ENCODE assay signal across 9 mouse cellular contexts in the genomic region with DNA sequence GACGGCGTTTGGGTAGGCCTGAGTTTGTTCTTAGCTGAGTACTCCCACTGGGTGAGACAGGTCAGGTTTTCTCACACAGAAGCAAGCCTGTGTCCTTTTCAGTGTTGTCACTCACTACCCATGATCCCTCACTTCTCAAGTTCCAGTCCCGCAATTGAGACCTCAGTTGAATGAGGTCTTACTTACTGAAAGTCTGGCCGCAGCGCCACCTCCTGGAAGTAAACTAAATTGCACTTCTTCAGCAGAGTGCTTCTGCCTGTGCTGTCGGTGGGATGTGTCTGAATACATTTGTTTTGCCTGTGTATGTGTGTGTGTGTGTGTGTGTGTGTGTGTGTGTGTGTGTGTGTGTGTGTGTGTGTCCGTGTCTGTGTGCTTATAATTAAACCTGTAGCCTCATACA. TPM values are rescaled to one million over a fixed set of nuclear protein-coding genes. Genes with fewer than 3 reads are reported as not detected.
DNase-seq lines count a peak whose midpoint lies in the region; ATAC-seq and TF ChIP-seq lines count a peak whose summit lies in the region.
"Had no signal": no experiment of that assay in that cellular context is flagged by ENCODE, and none has a peak within 500 bp of the region (broad histone marks: within the 10 kb centered on the region; RNA-seq: fewer than 3 reads in every experiment).

No protein-coding gene starts in this region.

- no peaks in the 10 kb centered on the region for H3K4me1 ChIP-seq in heart, adult 2 months (ENCODE audit: control insufficient read depth, insufficient read depth, low read length)
- H3K4me1 ChIP-seq in heart, embryonic 11.5 days (ENCODE audit: control insufficient read depth, insufficient read depth, low read length) = 0 out of 2 replicates have a peak, but pooled peaks cover 3% of the 10 kb centered on the region
- no peaks in the 10 kb centered on the region; the same call in 1 of the 2 replicates for H3K4me1 ChIP-seq in stomach, postnatal 0 days (replicated peaks; ENCODE audit: control insufficient read depth, insufficient read depth)

- DNase-seq in heart, adult 2 months = peak; percentile 38 to 64
- DNase-seq in ES-CJ7 (ENCODE audit: low read depth, low spot score) = peak; percentile 85
- DNase-seq in gastrocnemius, adult 18-20 months (ENCODE audit: low spot score) = peak; percentile 63
- peak; percentile 56 to 68 for DNase-seq in layer of hippocampus, postnatal 36 days
- peak; percentile 66 for DNase-seq in stomach, postnatal 0 days (ENCODE audit: low spot score)

- no peaks in the 10 kb centered on the region for H3K36me3 ChIP-seq in heart, adult 2 months (ENCODE audit: control insufficient read depth, insufficient read depth, low read length)
- H3K36me3 ChIP-seq in heart, embryonic 11.5 days (ENCODE audit: control insufficient read depth, insufficient read depth, low read length) = no peaks in the 10 kb centered on the region
- no peaks in the 10 kb centered on the region for H3K36me3 ChIP-seq in stomach, postnatal 0 days (ENCODE audit: control insufficient read depth, insufficient read depth, low read length)
- H3K36me3 ChIP-seq: lung, embryonic 15.5 days had no signal

- peak; percentile 76 for TF ChIP-seq CTCF in heart, adult 2 months (IDR thresholded peaks at IDR 0.05)
- TF ChIP-seq CTCF in stomach, postnatal 0 days (IDR thresholded peaks at IDR 0.05; ENCODE audit: low read depth) = peak; percentile 85

- H3K9ac ChIP-seq in heart, adult 2 months (ENCODE audit: low read depth, low read length) = no peak overlapping the region
- H3K9ac ChIP-seq in heart, embryonic 11.5 days (ENCODE audit: low read depth, low read length) = no peak overlapping the region
- H3K9ac ChIP-seq in stomach, postnatal 0 days (ENCODE audit: low read length) = no peak overlapping the region
- H3K9ac ChIP-seq: lung, embryonic 15.5 days had no signal

- no peak for TF ChIP-seq EP300 in heart, adult 2 months (IDR thresholded peaks at IDR 0.05; ENCODE audit: insufficient read depth, low read depth, low read length)
- TF ChIP-seq EP300 in stomach, postnatal 0 days (optimal IDR thresholded peaks at IDR 0.05) = no peak

- peaks cover 17% of the 10 kb centered on the region for H3K27me3 ChIP-seq in heart, adult 2 months (ENCODE audit: control insufficient read depth, insufficient read depth, low read length)
- peaks cover 73% of the 10 kb centered on the region for H3K27me3 ChIP-seq in heart, embryonic 11.5 days (ENCODE audit: control insufficient read depth, insufficient read depth, low read length)
- peaks cover 9% of the 10 kb centered on the region; the same call in 1 of the 2 replicates for H3K27me3 ChIP-seq in stomach, postnatal 0 days (ENCODE audit: control insufficient read depth, insufficient read depth, low read length)

- TF ChIP-seq POLR2A in heart, adult 2 months (IDR thresholded peaks at IDR 0.05; ENCODE audit: insufficient read depth, low read depth, low read length) = no peak

- no peak for ATAC-seq in heart, embryonic 11.5 days (replicated peaks; ENCODE audit: insufficient number of reproducible peaks, low FRiP score, low TSS enrichment)
- 0 out of 2 replicates have a peak, but pooled peaks have one; percentile 40 for ATAC-seq in cerebellum, adult (ENCODE audit: insufficient number of reproducible peaks, low FRiP score, low TSS enrichment)
- ATAC-seq in megakaryocyte-erythroid progenitor cell, adult 5-6 weeks (replicated peaks; ENCODE audit: low FRiP score, low TSS enrichment, poor library complexity, severe bottlenecking) = peak; percentile 66
- no peak for ATAC-seq in stomach, postnatal 0 days (ENCODE audit: low FRiP score, low TSS enrichment)

- intact Hi-C loops in heart, adult 2 months (cut with DNase I) = loop anchor here (2.0 kb wide), 1 partner anchor 158 kb away; no protein-coding TSS in a partner anchor

- 0 out of 2 replicates have a peak, but pooled peaks cover 3% of the 10 kb centered on the region for H3K9me3 ChIP-seq in heart, embryonic 11.5 days (replicated peaks; ENCODE audit: control insufficient read depth, low read length)
- no peaks in the 10 kb centered on the region for H3K9me3 ChIP-seq in stomach, postnatal 0 days (ENCODE audit: control insufficient read depth, low read length)
- H3K9me3 ChIP-seq: lung, embryonic 15.5 days had no signal

- H3K27ac ChIP-seq in heart, adult 2 months = no peak overlapping the region
- no peak overlapping the region for H3K27ac ChIP-seq in heart, embryonic 11.5 days (ENCODE audit: low read depth, low read length)
- H3K27ac ChIP-seq in stomach, postnatal 0 days (replicated peaks) = no peak overlapping the region
- H3K27ac ChIP-seq: lung, embryonic 15.5 days had no signal

- no peak overlapping the region for H3K4me3 ChIP-seq in heart, adult 2 months
- no peak overlapping the region for H3K4me3 ChIP-seq in heart, embryonic 11.5 days (ENCODE audit: low read depth, low read length)
- no peak overlapping the region for H3K4me3 ChIP-seq in stomach, postnatal 0 days (ENCODE audit: low read depth, low read length)
- H3K4me3 ChIP-seq: lung, embryonic 15.5 days had no signal

- H3K4me2 ChIP-seq in heart, embryonic 11.5 days = no peak overlapping the region
- no peak overlapping the region for H3K4me2 ChIP-seq in stomach, postnatal 0 days (replicated peaks; ENCODE audit: low read depth)
- H3K4me2 ChIP-seq: lung, embryonic 15.5 days had no signal

- WGBS in heart, adult 2 months = 20% methylated on average over 7 of the region's 7 CpGs
- WGBS in heart, embryonic 11.5 days (ENCODE audit: insufficient replicate concordance) = 18% methylated on average over 7 of the region's 7 CpGs
- WGBS in stomach, postnatal 0 days = 23% methylated on average over 7 of the region's 7 CpGs

- H3K79me2 ChIP-seq in heart, adult 2 months (replicated peaks; ENCODE audit: control insufficient read depth, insufficient read depth, low read length) = no peaks in the 10 kb centered on the region

RNA-seq across cellular contexts. Expression of gene Msx3, which starts 14.2 kb away (rescaled TPM):
- total RNA-seq in heart, adult 2 months (2021) = not detected
- polyA plus RNA-seq in heart, adult 2 months (2012; rRNA removed) = not detected in 2 replicates
- 0.14 TPM in 1 of 2 replicates, not detected in the other for polyA plus RNA-seq in heart, embryonic 11.5 days (2014; fragmentation: Nextera tagmentation; extraction: Ambion mirVana)
- not detected for total RNA-seq in gastrocnemius, adult 18-20 months (2021)
- under 1 TPM in 1 of 2 experiments, not detected in 1; 0.18 TPM for total RNA-seq in layer of hippocampus, postnatal 36 days (2021)
- total RNA-seq in megakaryocyte-erythroid progenitor cell, adult 5-6 weeks (2014; fragmentation: Nextera tagmentation) = not detected in 2 replicates
- not detected in 2 replicates for total RNA-seq in megakaryocyte-erythroid progenitor cell, adult 5-6 weeks (2017)
- 0.04 TPM in 1 of 2 replicates, not detected in the other for polyA plus RNA-seq in stomach, postnatal 0 days (2015; fragmentation: Nextera tagmentation; extraction: Ambion mirVana)
- polyA plus RNA-seq: lung, embryonic 15.5 days had no signal

RNA-seq across cellular contexts. Expression of gene Caly, which starts 19.3 kb away (rescaled TPM):
- total RNA-seq in heart, adult 2 months (2021) = under 1 TPM in 1 of 2 experiments, not detected in 1; 0.23 TPM
- 0.10 and 0.53 TPM in 2 replicates for polyA plus RNA-seq in heart, adult 2 months (2012; rRNA removed)
- 0.24 and 0.54 TPM in 2 replicates for polyA plus RNA-seq in heart, embryonic 11.5 days (2014; fragmentation: Nextera tagmentation; extraction: Ambion mirVana)
- under 1 TPM; 0.52 to 0.53 TPM for total RNA-seq in gastrocnemius, adult 18-20 months (2021)
- 100 to 1,000 TPM; 242 to 255 TPM for total RNA-seq in layer of hippocampus, postnatal 36 days (2021)
- total RNA-seq in megakaryocyte-erythroid progenitor cell, adult 5-6 weeks (2014; fragmentation: Nextera tagmentation) = not detected in 2 replicates
- not detected in 2 replicates for total RNA-seq in megakaryocyte-erythroid progenitor cell, adult 5-6 weeks (2017)
- polyA plus RNA-seq in stomach, postnatal 0 days (2015; fragmentation: Nextera tagmentation; extraction: Ambion mirVana) = 4.5 and 5.6 TPM in 2 replicates

RNA-seq across cellular contexts. Expression of gene Tubgcp2, which starts 26.6 kb away (rescaled TPM):
- total RNA-seq in heart, adult 2 months (2021) = 10 to 100 TPM; 28.4 to 33.5 TPM
- 21.7 and 29.7 TPM in 2 replicates for polyA plus RNA-seq in heart, adult 2 months (2012; rRNA removed)
- 37.3 and 42.1 TPM in 2 replicates for polyA plus RNA-seq in heart, embryonic 11.5 days (2014; fragmentation: Nextera tagmentation; extraction: Ambion mirVana)
- 10 to 100 TPM; 23.2 to 23.6 TPM for total RNA-seq in gastrocnemius, adult 18-20 months (2021)
- total RNA-seq in layer of hippocampus, postnatal 36 days (2021) = 10 to 100 TPM; 34.8 to 36.3 TPM
- total RNA-seq in megakaryocyte-erythroid progenitor cell, adult 5-6 weeks (2014; fragmentation: Nextera tagmentation) = 29.3 and 37.6 TPM in 2 replicates
- total RNA-seq in megakaryocyte-erythroid progenitor cell, adult 5-6 weeks (2017) = 38.2 and 41.2 TPM in 2 replicates
- polyA plus RNA-seq in stomach, postnatal 0 days (2015; fragmentation: Nextera tagmentation; extraction: Ambion mirVana) = 17.7 and 20.1 TPM in 2 replicates

RNA-seq across cellular contexts. Expression of gene Zfp511, which starts 26.9 kb away (rescaled TPM):
- total RNA-seq in heart, adult 2 months (2021) = 10 to 100 TPM in 1 of 2 experiments, 1 to 10 TPM in 1; 8.5 to 11.1 TPM
- 20.8 and 21.2 TPM in 2 replicates for polyA plus RNA-seq in heart, adult 2 months (2012; rRNA removed)
- 31.9 and 34.3 TPM in 2 replicates for polyA plus RNA-seq in heart, embryonic 11.5 days (2014; fragmentation: Nextera tagmentation; extraction: Ambion mirVana)
- 1 to 10 TPM; 8.3 to 8.6 TPM for total RNA-seq in gastrocnemius, adult 18-20 months (2021)
- 10 to 100 TPM; 23.7 to 30.7 TPM for total RNA-seq in layer of hippocampus, postnatal 36 days (2021)
- 21.3 and 34.7 TPM in 2 replicates for total RNA-seq in megakaryocyte-erythroid progenitor cell, adult 5-6 weeks (2014; fragmentation: Nextera tagmentation)
- total RNA-seq in megakaryocyte-erythroid progenitor cell, adult 5-6 weeks (2017) = 22.0 and 26.9 TPM in 2 replicates
- polyA plus RNA-seq in stomach, postnatal 0 days (2015; fragmentation: Nextera tagmentation; extraction: Ambion mirVana) = 19.7 and 20.7 TPM in 2 replicates

RNA-seq across cellular contexts. Expression of gene Prap1, which starts 30.1 kb away (rescaled TPM):
- not detected for total RNA-seq in heart, adult 2 months (2021)
- polyA plus RNA-seq in heart, adult 2 months (2012; rRNA removed) = 0.27 TPM in 1 of 2 replicates, not detected in the other
- not detected in 2 replicates for polyA plus RNA-seq in heart, embryonic 11.5 days (2014; fragmentation: Nextera tagmentation; extraction: Ambion mirVana)
- total RNA-seq in gastrocnemius, adult 18-20 months (2021) = not detected
- not detected for total RNA-seq in layer of hippocampus, postnatal 36 days (2021)
- not detected in 2 replicates for total RNA-seq in megakaryocyte-erythroid progenitor cell, adult 5-6 weeks (2014; fragmentation: Nextera tagmentation)
- not detected in 2 replicates for total RNA-seq in megakaryocyte-erythroid progenitor cell, adult 5-6 weeks (2017)
- polyA plus RNA-seq in stomach, postnatal 0 days (2015; fragmentation: Nextera tagmentation; extraction: Ambion mirVana) = 24.4 and 45.2 TPM in 2 replicates
- polyA plus RNA-seq: lung, embryonic 15.5 days had no signal

Comparison
In these comparisons a context has a peak if more than half of its experiments do, and no peak if none do; other contexts are left out.
1. ATAC-seq: peak in cerebellum, adult (single experiment) and megakaryocyte-erythroid progenitor cell, adult 5-6 weeks (single experiment); none in heart, embryonic 11.5 days (single experiment) and stomach, postnatal 0 days (single experiment).
2. RNA of gene Caly, which starts 19.3 kb away (total RNA-seq): 242 to 255 TPM in layer of hippocampus, postnatal 36 days; 0.52 to 0.53 TPM in gastrocnemius, adult 18-20 months, 0.23 TPM in heart, adult 2 months and not detected in megakaryocyte-erythroid progenitor cell, adult 5-6 weeks; every median in the first group is over 100 times any median in the second.
3. Peak in every context shown above with its lines, with median percentiles within 50 percentile points of each other: DNase-seq.